Mouse (Mus musculus) ES-Bruce4 (cell line): Measurements from ENCODE around the gene Srp54a. TPM values are rescaled to one million over a fixed set of nuclear protein-coding genes. Genes with fewer than 3 reads are reported as not detected.

Experiments used
- H3K27ac ChIP-seq: 2 replicates; pipeline ENCODE4 v1.5.1; 2012; ENCODE audit warnings: low read length, inconsistent platforms; ENCODE audit not compliant: insufficient read depth
- H3K27me3 ChIP-seq: 2 replicates; pipeline ENCODE4 v1.6.1; 2012; ENCODE audit warnings: mild to moderate bottlenecking, low read length, inconsistent platforms; ENCODE audit not compliant: control insufficient read depth, poor library complexity, insufficient read depth, severe bottlenecking
- H3K36me3 ChIP-seq: 2 replicates; pipeline ENCODE4 v1.6.1; 2012; ENCODE audit warnings: inconsistent platforms, mild to moderate bottlenecking, low read length, moderate library complexity; ENCODE audit not compliant: control insufficient read depth, poor library complexity, insufficient read depth, severe bottlenecking
- H3K4me1 ChIP-seq: one replicate; pipeline ENCODE4 v1.8.1; 2011; ENCODE audit warnings: low read length; ENCODE audit not compliant: control insufficient read depth, insufficient read depth
- H3K4me3 ChIP-seq: 2 replicates; pipeline ENCODE4 v1.5.1; 2011; ENCODE audit warnings: low read depth, mild to moderate bottlenecking, low read length
- H3K9ac ChIP-seq: 2 replicates; pipeline ENCODE4 v1.6.1; 2012; ENCODE audit warnings: low read depth, mild to moderate bottlenecking, inconsistent platforms; ENCODE audit not compliant: poor library complexity, severe bottlenecking
- H3K9me3 ChIP-seq: replicated peaks from 2 replicates; pipeline ENCODE4 v1.6.1; 2012; ENCODE audit warnings: mild to moderate bottlenecking, low read length, inconsistent platforms; ENCODE audit not compliant: control insufficient read depth, poor library complexity, insufficient read depth, severe bottlenecking
- CTCF ChIP-seq: IDR thresholded peaks from one replicate; pipeline ENCODE4 v1.8.1; 2011; ENCODE audit warnings: low read depth, low read length
- EP300 ChIP-seq: IDR thresholded peaks from 2 replicates; pipeline ENCODE4 v1.6.1; 2011; ENCODE audit warnings: low read depth, low read length; ENCODE audit not compliant: insufficient read depth
- POLR2A ChIP-seq: IDR thresholded peaks from one replicate; pipeline ENCODE4 v1.8.1; 2011; ENCODE audit warnings: low read length; ENCODE audit not compliant: insufficient read depth
- polyA plus RNA-seq: library from polyadenylated mRNA; stranded (reverse); fragments of >200 nt; gene quantifications from 2 replicates; pipeline ENCODE4 v1.2.4, GENCODE M21; 2011; ENCODE audit warnings: low read depth; ENCODE audit not compliant: missing spikeins, insufficient read depth, insufficient read length

The Srp54a gene
- polyA plus RNA-seq, 1 experiment = 132 TPM

DNA sequence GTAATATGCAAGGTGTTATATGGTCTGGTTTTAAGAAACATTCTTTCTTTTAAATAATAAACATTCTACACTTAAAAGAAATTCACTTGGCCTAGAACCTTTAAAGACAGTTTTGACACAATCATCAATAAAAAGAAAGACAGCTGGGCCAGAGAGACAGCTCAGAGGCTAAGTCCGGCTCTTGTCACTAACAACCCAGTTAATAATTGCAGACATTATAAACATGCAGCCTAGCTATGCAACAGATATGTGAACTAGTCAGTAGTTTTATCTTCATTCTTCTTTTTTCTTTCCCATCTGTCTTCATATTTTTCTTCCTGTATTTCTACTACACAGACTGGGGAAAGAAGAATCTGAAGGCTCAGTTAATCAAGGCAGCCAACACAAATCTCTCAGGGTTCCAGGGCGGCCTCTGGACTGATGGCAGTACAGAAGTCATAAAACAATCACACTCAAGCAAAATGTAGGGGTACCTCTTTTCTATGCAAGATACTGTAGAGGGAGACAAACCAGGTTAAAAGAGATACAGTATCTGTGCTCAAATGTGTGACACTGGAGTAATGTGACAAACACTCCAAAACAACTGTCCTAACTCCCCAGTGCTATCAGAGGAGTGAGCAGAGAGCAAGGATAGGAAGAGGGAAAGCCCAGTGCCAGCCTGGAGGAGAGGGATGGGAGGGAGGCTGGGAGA, 25.4 kb upstream of the Srp54a start:
- H3K9ac ChIP-seq = no peak overlapping the region
- TF ChIP-seq POLR2A = no peak
- no peak for TF ChIP-seq CTCF
- no peak for TF ChIP-seq EP300
- H3K27ac ChIP-seq = no peak overlapping the region
- no peak overlapping the region for H3K4me3 ChIP-seq
- H3K27me3 ChIP-seq = no peaks in the 10 kb centered on the region
- no peaks in the 10 kb centered on the region for H3K4me1 ChIP-seq
- H3K36me3 ChIP-seq = peaks cover 6% of the 10 kb centered on the region
- H3K9me3 ChIP-seq = no peaks in the 10 kb centered on the region

DNA sequence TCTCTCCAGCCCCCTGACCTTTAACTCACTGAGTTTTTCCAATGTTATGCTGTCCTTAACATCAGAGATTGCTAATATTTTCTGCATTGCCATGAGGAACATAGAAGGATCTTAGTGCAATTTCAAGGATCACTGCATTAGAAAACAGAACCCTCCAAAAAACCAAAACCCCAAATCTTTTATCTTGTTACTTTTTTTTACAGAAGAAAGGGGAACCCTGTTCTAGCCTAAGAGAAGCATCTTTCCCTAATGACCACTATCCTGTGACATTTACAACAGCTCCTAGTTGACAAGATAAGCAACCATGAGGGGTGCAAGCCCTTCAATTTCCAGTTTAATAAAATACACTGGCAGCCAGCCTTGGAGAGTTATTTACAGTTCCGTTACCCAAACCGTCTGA, 23.4 kb upstream of the Srp54a start:
- TF ChIP-seq EP300 = no peak
- no peak for TF ChIP-seq POLR2A
- no peak for TF ChIP-seq CTCF
- Histone ChIP-seq H3K27me3 (no peaks in the 10 kb centered on the region), H3K36me3 (peaks cover 8% of the 10 kb centered on the region), H3K9me3 (no peaks in the 10 kb centered on the region), H3K9ac (no peak overlapping the region), H3K27ac (no peak overlapping the region), H3K4me1 (no peaks in the 10 kb centered on the region), H3K4me3 (no peak overlapping the region)

DNA sequence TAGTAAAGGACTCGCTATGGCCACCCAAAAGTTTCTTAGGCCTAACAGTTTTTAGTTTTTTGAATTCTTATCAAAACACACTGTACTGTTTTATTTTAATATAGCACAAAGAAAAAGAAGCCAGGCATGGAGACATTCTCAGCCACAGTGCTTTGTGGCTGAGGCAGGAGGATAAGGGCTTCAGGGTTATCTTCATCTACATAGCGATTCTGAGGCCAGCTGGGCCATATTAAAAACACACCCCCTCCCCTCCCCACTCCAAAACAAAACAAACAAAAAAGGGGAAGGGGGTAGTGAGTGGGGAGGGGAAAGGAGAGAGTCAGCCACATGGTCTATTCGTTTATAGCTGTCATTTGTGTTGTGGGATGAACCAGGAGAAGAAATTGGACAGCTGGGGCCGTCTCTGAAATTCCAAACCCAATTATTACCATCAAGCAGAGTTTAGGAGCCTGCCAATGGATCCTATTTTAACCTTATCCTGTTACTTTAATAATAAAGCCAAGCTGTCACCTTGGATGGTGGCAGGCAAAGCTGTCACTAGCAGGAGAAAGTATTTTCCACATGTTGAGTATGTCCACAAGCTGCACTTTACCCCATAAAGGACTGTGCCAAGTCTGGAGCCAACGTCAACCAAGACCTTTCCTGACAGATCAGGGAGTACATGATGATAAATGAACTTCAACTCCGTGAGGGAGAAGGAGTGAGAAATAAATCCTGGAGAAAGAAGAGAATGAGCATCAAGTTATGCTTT, 21.0 kb upstream of the Srp54a start:
- H3K27me3 ChIP-seq = no peaks in the 10 kb centered on the region
- TF ChIP-seq POLR2A = no peak
- no peak for TF ChIP-seq EP300
- no peak for TF ChIP-seq CTCF
- H3K36me3 ChIP-seq = peaks cover 8% of the 10 kb centered on the region
- no peaks in the 10 kb centered on the region for H3K9me3 ChIP-seq
- H3K27ac ChIP-seq = no peak overlapping the region
- H3K4me3 ChIP-seq = no peak overlapping the region
- H3K4me1 ChIP-seq = no peaks in the 10 kb centered on the region
- no peak overlapping the region for H3K9ac ChIP-seq

DNA sequence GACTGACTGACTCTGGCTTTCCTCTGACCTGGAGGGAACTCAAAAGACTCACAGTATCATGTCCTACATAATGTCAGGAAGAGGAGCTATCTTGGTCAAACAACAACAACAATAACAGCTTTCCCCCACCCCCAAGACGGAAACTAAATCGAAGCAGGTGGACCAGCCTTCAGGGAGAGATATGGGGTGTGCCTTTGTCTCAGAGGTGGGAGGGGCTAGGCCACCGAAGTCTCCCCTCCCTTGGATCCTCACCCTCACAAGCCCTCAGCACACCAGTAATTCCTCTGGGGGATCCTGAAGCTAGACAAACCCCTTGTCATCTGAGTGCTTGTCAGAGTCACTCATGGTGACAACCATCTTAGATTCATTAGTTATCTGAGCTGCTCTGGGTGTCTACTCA, 20.2 kb upstream of the Srp54a start:
- TF ChIP-seq POLR2A = no peak
- no peak for TF ChIP-seq CTCF
- TF ChIP-seq EP300 = no peak
- Histone ChIP-seq H3K27me3 (no peaks in the 10 kb centered on the region), H3K4me1 (no peaks in the 10 kb centered on the region), H3K9ac (no peak overlapping the region), H3K4me3 (no peak overlapping the region), H3K36me3 (peaks cover 8% of the 10 kb centered on the region), H3K9me3 (no peaks in the 10 kb centered on the region), H3K27ac (no peak overlapping the region)

DNA sequence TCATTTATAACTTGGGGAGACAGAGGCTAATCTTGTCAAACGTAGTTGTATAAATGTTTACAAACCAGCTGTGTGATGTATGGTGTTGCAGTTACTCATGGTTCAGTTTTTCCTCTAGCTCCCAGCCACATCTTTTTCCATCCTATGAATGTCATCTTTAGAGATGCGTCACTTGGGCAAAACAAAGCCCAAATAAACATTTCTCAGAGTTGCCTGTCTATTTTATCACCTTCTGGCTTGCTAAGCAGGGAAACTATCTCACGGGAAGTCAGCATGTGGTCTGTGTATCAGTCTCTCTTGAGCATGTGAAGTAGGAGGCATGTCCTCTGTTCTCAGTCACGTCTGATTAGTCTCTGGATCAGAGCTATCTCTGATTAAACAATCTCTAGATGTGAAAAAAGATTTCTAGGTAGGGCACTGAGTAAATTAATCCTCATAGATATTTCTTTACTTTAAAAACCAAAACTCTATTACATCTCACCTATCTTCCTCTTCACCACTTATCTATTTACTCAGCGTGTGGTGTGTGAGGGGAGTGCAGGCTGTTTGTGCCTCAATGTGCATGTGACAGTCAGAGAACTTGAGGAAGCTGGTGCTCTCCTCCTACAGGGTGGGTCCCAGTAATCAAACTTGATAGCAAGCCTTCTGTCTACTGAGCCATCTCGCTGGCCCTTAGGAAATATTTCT, 19.7 kb upstream of the Srp54a start:
- no peaks in the 10 kb centered on the region for H3K27me3 ChIP-seq
- H3K9me3 ChIP-seq = no peaks in the 10 kb centered on the region
- H3K27ac ChIP-seq = no peak overlapping the region

DNA sequence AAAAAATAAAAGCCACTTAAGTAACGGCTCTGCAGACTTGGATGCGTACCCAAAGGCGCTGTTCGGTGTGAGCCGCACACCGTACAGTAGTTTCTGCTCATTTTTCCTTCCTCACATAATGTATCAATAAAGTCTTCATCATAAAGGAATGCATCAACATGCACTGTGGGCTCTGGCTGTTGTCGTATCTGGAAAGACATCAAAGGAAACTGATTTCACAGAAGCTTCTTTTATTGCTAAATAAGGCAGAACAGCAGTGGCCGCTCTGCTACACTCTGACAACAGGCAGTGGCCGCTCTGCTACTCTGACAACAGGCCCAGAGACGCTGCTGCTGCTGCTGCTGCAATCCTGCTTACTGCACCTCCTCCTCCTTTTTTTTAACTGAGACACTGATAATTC, 19.1 kb upstream of the Srp54a start:
- Histone ChIP-seq H3K9ac (no peak overlapping the region), H3K4me3 (no peak overlapping the region), H3K27me3 (no peaks in the 10 kb centered on the region), H3K36me3 (peaks cover 8% of the 10 kb centered on the region), H3K27ac (no peak overlapping the region), H3K9me3 (no peaks in the 10 kb centered on the region), H3K4me1 (no peaks in the 10 kb centered on the region)
- no peak for TF ChIP-seq POLR2A
- TF ChIP-seq EP300 = no peak
- no peak for TF ChIP-seq CTCF

More for the DNA sequence above, 19.7 kb upstream of the Srp54a start:
- Histone ChIP-seq H3K36me3 (peaks cover 8% of the 10 kb centered on the region), H3K9ac (no peak overlapping the region), H3K4me3 (no peak overlapping the region), H3K4me1 (no peaks in the 10 kb centered on the region)
- TF ChIP-seq CTCF (no peak), POLR2A (no peak), EP300 (no peak)
